Mouse (Mus musculus): ENCODE results near the gene Ccdc40. TPM values are rescaled to one million over a fixed set of nuclear protein-coding genes. Genes with fewer than 3 reads are reported as not detected.

Ccdc40 gene
- total RNA-seq (2021) = 1 to 10 TPM; 2.8 to 4.1 TPM
- long read RNA-seq, experiment 1, partial matches to known transcripts = 0 of 3 reads
- long read RNA-seq, experiment 1, other reads (novel, unspliced or antisense) = 3 of 3 reads
- long read RNA-seq, experiment 2, partial matches to known transcripts = 1 of 1 reads
- long read RNA-seq, experiment 2, other reads (novel, unspliced or antisense) = 0 of 1 reads

DNA sequence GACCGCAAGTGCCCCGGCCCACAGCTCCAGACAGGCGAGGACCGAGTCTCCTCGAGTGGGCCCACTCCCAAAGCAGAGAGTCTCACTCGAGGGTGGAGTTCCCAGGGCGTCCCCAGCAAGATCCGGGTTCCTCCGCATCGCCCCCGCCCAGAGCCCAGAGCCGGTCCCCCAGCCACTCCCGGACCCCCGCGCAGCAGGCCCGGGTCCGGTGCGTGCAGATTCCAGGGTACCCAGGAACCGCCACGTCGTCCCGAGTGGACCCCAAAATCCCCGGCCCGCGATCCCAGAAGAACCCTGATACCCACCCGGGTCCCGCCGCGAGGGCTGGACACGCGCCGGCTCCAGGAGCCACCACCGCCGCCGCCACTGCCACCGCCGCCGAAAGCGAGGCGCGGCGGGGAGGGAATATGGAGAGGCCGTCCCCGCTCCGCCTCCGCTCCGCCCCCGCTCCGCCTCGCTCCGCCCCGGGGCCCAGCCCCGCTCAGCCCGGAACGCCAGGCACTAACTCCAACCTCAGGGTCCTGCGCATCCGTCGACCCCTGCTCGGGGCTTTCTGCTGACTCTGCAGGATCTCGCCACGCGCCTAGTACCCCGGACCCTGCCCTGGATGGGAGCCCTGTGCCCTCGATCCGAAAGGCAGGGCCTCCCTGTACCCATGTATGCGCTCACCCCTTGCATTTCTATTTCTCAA lies at the start of gene Ccdc40, which contains the start of gene Tbc1d16:
TSS of gene Ccdc40 (plus strand) at position 482 of the 691 bp plus-strand sequence.
TSS of gene Tbc1d16 (minus strand) at position 409 of the 691 bp plus-strand sequence.
- peak; percentile 61 to 66 for DNase-seq (ENCODE audit: low spot score in 2 of 2)
- peak within 1 kb of the TSS; percentile 85 for H3K27ac ChIP-seq
- TF ChIP-seq CTCF (conservative IDR thresholded peaks at IDR 0.05) = no peak
- peak within 1 kb of the TSS; percentile 89 for H3K4me3 ChIP-seq

DNA sequence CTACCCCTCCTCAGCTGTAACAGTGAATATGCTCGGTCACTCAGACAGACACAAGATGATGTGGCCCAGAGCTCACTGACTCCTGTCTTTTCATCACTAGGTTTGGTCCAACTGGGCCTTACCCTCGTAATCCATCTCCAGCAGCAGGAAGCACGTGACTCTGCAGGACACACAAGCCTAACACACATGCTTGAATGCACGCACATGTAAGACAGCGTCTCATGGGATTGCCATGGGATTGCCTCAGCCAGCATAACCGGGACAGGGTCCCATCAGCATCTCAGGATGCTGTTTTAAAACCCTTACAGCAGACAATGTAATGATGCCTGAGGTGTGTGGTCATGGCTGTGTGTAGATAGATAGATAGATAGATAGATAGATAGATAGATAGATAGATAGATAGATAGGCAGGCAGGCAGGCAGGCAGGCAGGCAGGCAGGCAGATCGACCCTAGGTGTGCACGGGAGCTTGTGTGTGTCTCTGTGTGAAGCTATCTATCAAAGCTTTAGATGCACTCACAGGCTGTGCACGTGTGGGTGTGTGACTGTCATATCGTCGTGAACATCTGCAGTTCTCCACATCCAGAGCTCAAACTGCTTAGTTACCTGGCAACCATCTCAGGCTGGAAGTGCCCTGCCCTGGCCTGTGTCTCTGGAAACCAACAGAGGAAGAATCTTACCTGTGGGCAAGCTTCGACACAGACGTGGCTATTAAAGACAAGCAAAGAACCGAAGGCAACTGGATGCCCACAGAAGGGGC lies 47.4 kb upstream of the Ccdc40 start:
- DNase-seq (ENCODE audit: low spot score in 2 of 2) = no peak
- H3K4me3 ChIP-seq = no peak overlapping the region
- no peak for TF ChIP-seq CTCF (conservative IDR thresholded peaks at IDR 0.05)
- no peak overlapping the region for H3K27ac ChIP-seq

DNA sequence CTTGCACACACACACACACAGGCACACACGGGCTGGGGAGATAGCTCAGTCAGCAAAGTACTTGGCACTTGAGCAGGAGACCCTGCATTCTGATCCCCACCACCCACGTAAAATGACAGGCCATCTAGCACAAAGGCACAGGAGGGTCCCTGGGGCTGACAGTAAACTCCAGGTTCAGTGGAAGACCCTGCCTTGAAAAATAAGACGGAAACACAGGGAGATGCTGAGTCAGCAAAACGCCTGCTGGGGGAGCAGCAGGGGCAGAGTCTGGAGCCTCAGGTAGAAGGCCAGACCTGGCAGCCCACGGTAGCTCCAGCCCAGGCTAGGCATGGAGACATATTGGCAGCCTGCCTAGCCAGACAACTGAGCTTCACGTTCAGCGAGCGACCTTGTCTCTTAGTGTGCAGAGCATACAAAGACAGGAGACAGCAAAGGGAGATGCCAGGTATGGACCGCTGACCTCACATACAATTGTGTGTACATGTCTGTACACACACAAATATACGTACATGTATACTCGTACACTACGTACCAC lies 46.4 kb upstream of the Ccdc40 start:
- Histone ChIP-seq H3K27ac (no peak overlapping the region), H3K4me3 (no peak overlapping the region)
- no peak for TF ChIP-seq CTCF (conservative IDR thresholded peaks at IDR 0.05)
- DNase-seq (ENCODE audit: low spot score in 2 of 2) = no peak

DNA sequence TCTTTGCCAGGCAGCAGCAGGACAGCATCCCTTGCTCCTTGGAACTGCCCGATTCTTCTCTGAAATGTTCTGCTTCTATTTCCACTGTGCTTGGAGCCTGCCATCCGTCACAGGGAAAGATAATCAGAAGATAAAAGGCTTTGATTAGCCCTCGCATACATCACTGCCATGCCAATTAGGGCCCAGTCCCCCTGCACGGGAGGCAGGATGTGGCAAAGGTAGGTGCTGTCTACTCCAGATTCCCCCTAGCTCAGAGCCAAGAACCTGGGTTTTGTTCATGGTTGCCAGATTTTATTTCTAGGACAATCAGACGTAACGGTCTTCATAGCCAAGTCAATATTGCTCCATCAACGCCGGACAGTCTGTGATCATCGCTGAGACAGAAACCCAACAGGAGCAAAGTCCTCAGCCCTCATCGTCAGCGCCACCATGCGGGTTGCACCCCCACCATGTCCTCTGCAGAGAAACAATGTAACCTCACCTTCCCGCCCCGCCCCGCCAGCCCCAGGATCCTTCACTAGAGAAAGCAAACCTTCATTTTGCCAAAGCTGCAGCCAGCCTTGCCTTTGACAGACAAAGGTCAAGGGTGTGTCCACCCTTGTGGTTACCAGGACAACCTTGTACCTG lies 44.6 kb upstream of the Ccdc40 start:
- H3K4me3 ChIP-seq = no peak overlapping the region
- H3K27ac ChIP-seq = no peak overlapping the region
- no peak for TF ChIP-seq CTCF (conservative IDR thresholded peaks at IDR 0.05)
- no peak for DNase-seq (ENCODE audit: low spot score in 2 of 2)

DNA sequence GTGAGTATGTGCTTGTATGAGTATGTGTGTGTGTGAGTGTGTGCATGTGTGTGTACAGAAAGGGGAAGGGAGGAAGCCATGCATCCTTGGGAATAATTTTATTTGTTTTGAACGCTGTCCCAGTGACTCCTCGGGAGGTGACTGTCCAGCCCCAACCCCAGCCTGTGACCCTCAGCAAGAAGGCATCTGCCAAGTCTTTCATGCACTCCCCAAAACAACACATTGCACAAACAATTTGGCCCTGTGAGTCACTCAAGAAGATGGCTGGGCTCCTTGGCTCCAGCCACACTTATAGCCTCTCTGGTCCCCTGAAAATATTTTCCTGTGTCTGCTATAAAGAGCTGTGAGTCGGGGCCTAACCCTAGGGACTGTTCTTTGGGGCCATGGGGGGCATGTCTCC lies 42.0 kb upstream of the Ccdc40 start:
- no peak overlapping the region for H3K27ac ChIP-seq
- TF ChIP-seq CTCF (conservative IDR thresholded peaks at IDR 0.05) = no peak
- no peak for DNase-seq (ENCODE audit: low spot score in 2 of 2)
- H3K4me3 ChIP-seq = no peak overlapping the region

DNA sequence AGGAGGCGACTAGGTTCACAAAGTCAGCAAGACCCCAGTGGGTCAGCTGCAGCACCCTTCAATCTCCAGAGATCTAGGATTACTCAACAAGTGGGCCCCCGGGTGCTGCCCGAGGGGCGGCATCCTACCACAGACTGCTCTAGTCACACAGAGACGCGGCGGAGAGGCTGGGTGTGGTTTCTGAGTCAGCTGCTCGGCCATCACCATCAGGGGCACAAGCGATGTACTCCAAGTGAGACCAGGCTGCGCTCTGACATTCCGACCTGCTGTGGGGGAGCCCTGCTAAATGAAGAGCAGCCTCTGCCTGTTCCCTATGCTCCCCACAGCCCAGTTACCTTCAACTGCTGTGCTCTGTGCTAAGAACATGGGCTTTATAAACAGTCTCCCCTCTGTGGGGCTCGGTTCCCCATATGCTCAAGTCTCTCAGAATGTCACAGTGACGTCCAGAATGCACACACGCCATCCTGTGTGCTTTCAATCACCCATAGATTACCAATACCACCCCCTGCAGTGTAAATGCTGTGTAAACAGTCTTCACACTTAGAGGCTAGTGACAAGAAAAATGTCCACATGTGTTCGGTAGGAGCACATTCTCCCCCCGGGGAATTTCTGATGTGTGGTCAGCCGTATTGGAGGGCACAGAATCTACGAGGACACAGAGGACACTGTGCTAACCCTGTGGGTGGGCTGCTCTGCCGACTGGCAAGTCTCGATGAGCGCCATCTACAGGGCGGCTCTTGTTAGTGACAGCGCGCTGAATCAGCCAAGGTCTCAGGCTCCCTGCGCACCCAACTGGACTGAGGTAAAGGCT lies 41.2 kb upstream of the Ccdc40 start:
- H3K4me3 ChIP-seq = no peak overlapping the region
- H3K27ac ChIP-seq = no peak overlapping the region
- TF ChIP-seq CTCF (conservative IDR thresholded peaks at IDR 0.05) = peak; percentile 90
- peak; percentile 35 to 70 for DNase-seq (ENCODE audit: low spot score in 2 of 2)

DNA sequence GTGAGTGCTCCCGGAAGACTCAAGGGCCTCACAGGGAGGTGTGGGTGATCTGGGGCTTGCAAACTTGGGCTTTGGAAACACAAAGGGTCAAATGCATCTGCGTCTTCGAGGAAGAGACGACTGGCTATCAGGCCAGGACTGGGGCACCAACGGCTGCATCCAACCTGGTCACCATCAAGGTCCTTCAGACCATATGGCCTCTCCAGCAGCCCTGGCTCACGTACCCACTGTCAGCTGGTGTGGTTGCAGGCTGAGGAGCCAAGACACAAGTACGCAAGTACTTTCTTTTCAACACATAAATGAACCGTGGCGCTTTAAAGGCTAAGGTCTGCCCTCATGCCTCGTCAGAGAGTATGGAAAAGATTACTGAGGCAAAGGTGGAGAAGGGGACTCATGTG lies 40.6 kb upstream of the Ccdc40 start:
- Histone ChIP-seq H3K27ac (no peak overlapping the region), H3K4me3 (no peak overlapping the region)
- TF ChIP-seq CTCF (conservative IDR thresholded peaks at IDR 0.05) = no peak
- no peak for DNase-seq (ENCODE audit: low spot score in 2 of 2)

DNA sequence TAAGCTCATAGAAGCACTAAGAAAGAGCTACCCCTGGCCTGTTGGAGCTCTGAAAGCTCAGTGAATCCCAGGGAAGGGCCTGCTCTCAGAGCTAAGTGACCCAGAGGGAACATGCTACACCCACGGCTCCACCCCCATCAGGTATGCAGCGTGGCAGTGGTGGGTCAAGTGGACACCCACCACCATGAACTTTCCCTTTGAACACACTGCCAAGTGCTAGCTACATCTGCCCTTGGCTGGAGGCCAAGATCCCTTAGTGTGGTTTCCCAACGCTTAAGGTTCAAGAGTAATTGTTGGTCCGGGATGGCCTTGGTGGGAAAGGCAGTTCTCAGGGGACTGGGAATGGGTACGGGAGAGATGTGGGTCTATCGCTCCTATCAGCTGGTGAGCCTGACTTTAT lies 40.0 kb upstream of the Ccdc40 start:
- Histone ChIP-seq H3K4me3 (no peak overlapping the region), H3K27ac (no peak overlapping the region)
- TF ChIP-seq CTCF (conservative IDR thresholded peaks at IDR 0.05) = no peak
- DNase-seq (ENCODE audit: low spot score in 2 of 2) = no peak

DNA sequence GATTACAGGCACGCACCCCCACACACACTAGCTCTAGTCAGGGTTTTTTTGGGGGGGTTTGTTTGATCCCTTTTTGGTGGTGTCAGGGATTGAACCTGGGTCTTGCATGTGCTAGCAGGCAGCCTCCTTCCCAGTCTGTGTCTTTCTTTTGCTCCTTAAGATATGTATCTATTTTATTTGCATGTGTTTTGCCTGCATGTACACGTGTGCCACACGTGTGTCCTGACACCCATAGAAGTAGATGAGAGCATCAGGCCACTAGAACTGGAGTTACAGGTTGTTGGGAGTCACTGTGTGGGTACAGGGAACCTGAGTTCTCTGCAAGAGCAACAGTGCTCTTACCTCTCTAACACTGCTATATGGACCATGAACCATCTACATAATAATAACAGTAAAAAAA lies 39.1 kb upstream of the Ccdc40 start:
- no peak overlapping the region for H3K27ac ChIP-seq
- no peak overlapping the region for H3K4me3 ChIP-seq
- TF ChIP-seq CTCF (conservative IDR thresholded peaks at IDR 0.05) = no peak
- no peak for DNase-seq (ENCODE audit: low spot score in 2 of 2)

DNA sequence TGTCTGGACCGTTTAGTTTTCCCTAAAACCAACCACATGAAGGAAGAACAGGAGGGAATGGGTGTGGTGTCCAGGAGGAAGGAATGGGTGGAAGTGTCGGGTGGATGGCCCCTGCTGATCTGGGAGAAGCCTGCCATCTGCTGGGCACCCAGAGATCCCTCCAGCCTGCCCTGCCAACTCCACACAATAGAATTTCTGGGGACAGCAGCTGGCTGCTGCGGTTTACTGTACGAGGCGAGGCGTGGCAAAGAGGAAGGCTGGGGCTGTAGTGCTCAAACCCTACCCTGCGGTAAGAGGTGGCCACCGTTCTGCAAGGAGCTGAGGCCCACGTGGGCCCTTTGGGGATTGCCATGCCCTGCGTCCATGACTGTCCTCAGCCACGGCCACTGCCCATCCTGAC lies 37.9 kb upstream of the Ccdc40 start:
- Histone ChIP-seq H3K4me3 (no peak overlapping the region), H3K27ac (no peak overlapping the region)
- DNase-seq (ENCODE audit: low spot score in 2 of 2) = peak; percentile 60 to 65
- peak; percentile 86 for TF ChIP-seq CTCF (conservative IDR thresholded peaks at IDR 0.05)

DNA sequence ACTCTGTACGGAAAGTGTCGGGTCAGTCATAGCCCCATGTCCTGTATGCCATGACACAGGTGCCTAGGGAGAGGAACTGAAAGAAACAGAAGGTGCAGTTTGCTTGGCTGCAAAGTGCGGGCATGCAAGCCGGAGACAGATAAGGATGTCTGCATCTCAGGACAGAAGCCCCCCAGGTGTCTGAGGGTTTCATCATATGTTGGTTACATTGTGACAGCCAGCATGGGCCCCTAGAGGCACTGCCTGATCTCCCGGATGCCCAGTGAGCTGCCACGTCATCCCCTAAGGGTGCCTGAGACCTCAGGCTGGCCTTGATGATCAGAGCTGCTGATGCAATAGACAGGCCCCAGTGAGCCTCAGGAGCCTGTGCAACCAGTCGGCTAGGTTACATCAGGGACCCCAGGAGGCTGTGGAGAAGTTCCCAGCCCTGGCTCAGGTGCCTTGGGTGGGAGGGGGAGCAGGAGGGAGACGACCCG lies 36.7 kb upstream of the Ccdc40 start:
- Histone ChIP-seq H3K27ac (no peak overlapping the region), H3K4me3 (no peak overlapping the region)
- TF ChIP-seq CTCF (conservative IDR thresholded peaks at IDR 0.05) = no peak
- DNase-seq (ENCODE audit: low spot score in 2 of 2) = no peak

DNA sequence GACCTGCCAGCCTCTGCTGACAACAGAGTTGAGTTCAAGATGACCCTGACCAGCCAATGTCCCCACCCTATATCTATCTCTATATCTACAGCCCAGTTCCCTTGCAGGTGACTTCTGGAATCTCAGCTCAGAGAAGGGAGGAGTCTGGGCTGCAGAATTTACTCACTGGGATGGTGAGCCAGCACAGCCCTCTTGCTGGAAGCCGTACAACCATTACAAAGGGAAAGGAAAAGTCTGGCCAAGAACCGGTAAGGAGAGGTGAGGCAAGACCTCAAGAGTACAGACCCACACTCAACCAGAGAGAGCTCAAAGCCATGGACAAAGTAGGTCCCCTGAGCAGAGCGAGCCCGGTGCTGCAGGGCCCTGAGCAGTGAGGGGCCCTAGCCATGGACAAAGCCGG lies 36.2 kb upstream of the Ccdc40 start:
- Histone ChIP-seq H3K27ac (no peak overlapping the region), H3K4me3 (no peak overlapping the region)
- TF ChIP-seq CTCF (conservative IDR thresholded peaks at IDR 0.05) = no peak

More for the DNA sequence above, 36.2 kb upstream of the Ccdc40 start:
- DNase-seq (ENCODE audit: low spot score in 2 of 2) = no peak
